Comparison of ENCODE assay signal across 10 mouse cellular contexts in genomic region chr14:75068430-75069112, GRCm38 (mm10). TPM values are rescaled to one million over a fixed set of nuclear protein-coding genes. Genes with fewer than 3 reads are reported as not detected.
DNase-seq lines count a peak whose midpoint lies in the region; ATAC-seq and TF ChIP-seq lines count a peak whose summit lies in the region.
"Had no signal": no experiment of that assay in that cellular context is flagged by ENCODE, and none has a peak within 500 bp of the region (broad histone marks: within the 10 kb centered on the region; RNA-seq: fewer than 3 reads in every experiment).

No protein-coding gene starts in this region.

- H3K27ac ChIP-seq in liver, embryonic 15.5 days (replicated peaks), result peak overlapping the region; percentile 51
- H3K27ac ChIP-seq in forebrain, postnatal 0 days (ENCODE audit: low read depth, low read length), result no peak overlapping the region
- H3K27ac ChIP-seq: embryonic facial prominence, embryonic 15.5 days had no signal

- H3K9me3 ChIP-seq in liver, embryonic 15.5 days (replicated peaks), result no peaks in the 10 kb centered on the region
- no peaks in the 10 kb centered on the region for H3K9me3 ChIP-seq in forebrain, postnatal 0 days (ENCODE audit: low read length)
- H3K9me3 ChIP-seq: embryonic facial prominence, embryonic 15.5 days had no signal

- H3K4me2 ChIP-seq in liver, embryonic 15.5 days, result peak overlapping the region; percentile 47
- H3K4me2 ChIP-seq in forebrain, postnatal 0 days (ENCODE audit: low read depth), result no peak overlapping the region
- H3K4me2 ChIP-seq: embryonic facial prominence, embryonic 15.5 days had no signal

- no peak for TF ChIP-seq CTCF in forebrain, postnatal 0 days (IDR thresholded peaks at IDR 0.05; ENCODE audit: low read depth)

- 0 out of 2 replicates have a peak, but pooled peaks cover 4% of the 10 kb centered on the region for H3K27me3 ChIP-seq in liver, embryonic 15.5 days
- H3K27me3 ChIP-seq in forebrain, postnatal 0 days (ENCODE audit: insufficient read depth, low read length), result no peaks in the 10 kb centered on the region
- H3K27me3 ChIP-seq: embryonic facial prominence, embryonic 15.5 days; Patski had no signal

- peaks cover 4% of the 10 kb centered on the region; the same call in 1 of the 2 replicates for H3K4me1 ChIP-seq in liver, embryonic 15.5 days (replicated peaks)
- no peaks in the 10 kb centered on the region for H3K4me1 ChIP-seq in forebrain, postnatal 0 days (ENCODE audit: insufficient read depth)
- H3K4me1 ChIP-seq: embryonic facial prominence, embryonic 15.5 days had no signal

- H3K36me3 ChIP-seq in liver, embryonic 15.5 days (replicated peaks), result no peaks in the 10 kb centered on the region
- no peaks in the 10 kb centered on the region for H3K36me3 ChIP-seq in forebrain, postnatal 0 days (ENCODE audit: insufficient read depth)
- H3K36me3 ChIP-seq: embryonic facial prominence, embryonic 15.5 days had no signal

- WGBS in liver, embryonic 15.5 days (ENCODE audit: insufficient replicate concordance), result 17% methylated on average over 19 of the region's 19 CpGs
- 89% methylated on average over 19 of the region's 19 CpGs for WGBS in forebrain, postnatal 0 days

- peak; percentile 22 for ATAC-seq in liver, embryonic 15.5 days (ENCODE audit: insufficient read depth)
- peak; percentile 39 for ATAC-seq in neutrophil, adult 5-6 weeks (ENCODE audit: extremely low read depth, insufficient number of reproducible peaks, low FRiP score, poor library complexity, severe bottlenecking)
- no peak for ATAC-seq in forebrain, postnatal 0 days
- ATAC-seq: Patski had no signal

- peak overlapping the region; percentile 21; the same call in 1 of the 2 replicates for H3K4me3 ChIP-seq in liver, embryonic 15.5 days (replicated peaks)
- no peak overlapping the region for H3K4me3 ChIP-seq in forebrain, postnatal 0 days (ENCODE audit: low read depth, low read length)
- H3K4me3 ChIP-seq: embryonic facial prominence, embryonic 15.5 days had no signal

- DNase-seq in A20 (ENCODE audit: low read depth, low spot score), result peak; percentile 19
- DNase-seq in CD8-positive naive resting alpha-beta T cell, adult 2 months (ENCODE audit: low read depth in 2 of 2, low spot score in 2 of 2), result peak; percentile 58 to 61
- no peak for DNase-seq in frontal cortex, postnatal 14 days (ENCODE audit: low spot score in 2 of 2)
- no peak for DNase-seq in gastrocnemius, postnatal 4 days (ENCODE audit: low spot score in 2 of 2)
- DNase-seq in forebrain, postnatal 0 days, result no peak
- DNase-seq in cerebellum, postnatal 14 days, result no peak

- H3K9ac ChIP-seq in liver, embryonic 15.5 days, result no peak overlapping the region
- H3K9ac ChIP-seq in forebrain, postnatal 0 days, result no peak overlapping the region
- H3K9ac ChIP-seq: embryonic facial prominence, embryonic 15.5 days had no signal

RNA-seq across cellular contexts. Expression of gene Rubcnl, which starts 52.7 kb away (rescaled TPM):
- polyA plus RNA-seq in liver, embryonic 15.5 days (2015; fragmentation: Nextera tagmentation; extraction: Ambion mirVana), result 0.31 and 0.38 TPM in 2 replicates
- total RNA-seq in neutrophil, adult 5-6 weeks (2017), result 80.9 and 83.6 TPM in 2 replicates
- under 1 TPM; 0.32 to 0.60 TPM for total RNA-seq in gastrocnemius, postnatal 4 days (2021)
- total RNA-seq in forebrain, postnatal 0 days (2014; rRNA removed), result 0.05 and 0.54 TPM in 2 replicates
- polyA plus RNA-seq in forebrain, postnatal 0 days (2015; fragmentation: Nextera tagmentation; extraction: Ambion mirVana), result 0.09 and 0.17 TPM in 2 replicates

Comparison
In these comparisons a context has a peak if more than half of its experiments do, and no peak if none do; other contexts are left out.
1. DNase-seq: peak in A20 (single experiment) and CD8-positive naive resting alpha-beta T cell, adult 2 months (2 of 2); none in frontal cortex, postnatal 14 days (0 of 2), gastrocnemius, postnatal 4 days (0 of 2), forebrain, postnatal 0 days (single experiment) and cerebellum, postnatal 14 days (0 of 2).
2. RNA of gene Rubcnl, which starts 52.7 kb away (total RNA-seq): 80.9 to 83.6 TPM in neutrophil, adult 5-6 weeks; 0.32 to 0.60 TPM in gastrocnemius, postnatal 4 days and 0.05 to 0.54 TPM in forebrain, postnatal 0 days; every median in the first group is over 10 times any median in the second.